Mouse (Mus musculus) limb, embryonic 10.5 days (tissue): ENCODE data around the gene Fzr1. TPM values are rescaled to one million over a fixed set of nuclear protein-coding genes. Genes with fewer than 3 reads are reported as not detected.

Source experiments
- DNase-seq: peaks from one replicate; pipeline ENCODE4 v3.0.0-alpha.2; 2017; ENCODE audit warnings: low spot score
- H3K27ac ChIP-seq: fragments of 300-500 bp; sonication (generic); 2 replicates; pipeline ENCODE4 v1.5.1; 2016; ENCODE audit warnings: mild to moderate bottlenecking
- H3K27me3 ChIP-seq: fragments of 300-500 bp; sonication (generic); 2 replicates; pipeline ENCODE4 v1.6.1; 2016; ENCODE audit warnings: low read depth, mild to moderate bottlenecking; ENCODE audit not compliant: poor library complexity, severe bottlenecking
- H3K36me3 ChIP-seq: fragments of 300-500 bp; sonication (generic); 2 replicates; pipeline ENCODE4 v1.6.1; 2016; ENCODE audit warnings: mild to moderate bottlenecking, moderate library complexity
- H3K4me1 ChIP-seq: fragments of 300-500 bp; sonication (generic); 2 replicates; pipeline ENCODE4 v1.6.1; 2016
- H3K4me3 ChIP-seq: fragments of 300-500 bp; sonication (generic); 2 replicates; pipeline ENCODE4 v1.5.1; 2016; ENCODE audit warnings: mild to moderate bottlenecking, moderate library complexity
- H3K9me3 ChIP-seq: fragments of 300-500 bp; sonication (generic); replicated peaks from 2 replicates; pipeline ENCODE4 v1.6.1; 2016; ENCODE audit warnings: mild to moderate bottlenecking
- WGBS: fragments of 180-500 bp; shearing (Covaris S2); methylation state at CpG from one replicate; pipeline ENCODE4 v1.1.7; 2016; 5-methylcytosine and 5-hydroxymethylcytosine counted together
- polyA plus RNA-seq: library from polyadenylated mRNA; unstranded; fragments of >200 nt; fragmentation: Nextera tagmentation; extraction: Ambion mirVana; gene quantifications from 2 replicates; pipeline ENCODE4 v1.2.1, GENCODE M21; 2016

Fzr1 gene
- polyA plus RNA-seq = 134 and 148 TPM in 2 replicates

GRCm38 (mm10) chr10:81377793-81378552 is at the start of gene Fzr1:
Fzr1 (minus strand) TSS chr10:81378516.
- H3K4me1 ChIP-seq = peaks cover 24% of the 10 kb centered on the region
- H3K36me3 ChIP-seq = peaks cover 39% of the 10 kb centered on the region
- H3K4me3 ChIP-seq = peak within 1 kb of the TSS; percentile 83
- no peaks in the 10 kb centered on the region for H3K27me3 ChIP-seq
- H3K9me3 ChIP-seq = no peaks in the 10 kb centered on the region
- 2% methylated on average over 58 of the region's 59 CpGs for WGBS
- DNase-seq = no peak
- peak within 1 kb of the TSS; percentile 96 for H3K27ac ChIP-seq

GRCm38 (mm10) chr10:81427804-81428506 is 49.6 kb upstream of the Fzr1 start:
- Histone ChIP-seq H3K27me3 (peaks cover 84% of the 10 kb centered on the region), H3K27ac (no peak overlapping the region), H3K4me3 (no peak overlapping the region), H3K36me3 (no peaks in the 10 kb centered on the region), H3K9me3 (no peaks in the 10 kb centered on the region), H3K4me1 (peaks cover 60% of the 10 kb centered on the region)
- peak; percentile 32 for DNase-seq
- 74% methylated on average over 8 of the region's 8 CpGs for WGBS

- Histone ChIP-seq H3K36me3 (no peaks in the 10 kb centered on the region), H3K4me1 (peaks cover 59% of the 10 kb centered on the region), H3K27ac (peak overlapping the region; percentile 66; the same call in 1 of the 2 replicates), H3K4me3 (peak overlapping the region; percentile 49), H3K27me3 (peaks cover 84% of the 10 kb centered on the region), H3K9me3 (no peaks in the 10 kb centered on the region)
- DNase-seq = peak; percentile 33
- WGBS = 27% methylated on average over 3 of the region's 3 CpGs
Measured at GRCm38 (mm10) chr10:81427327-81427726, 49.0 kb upstream of the Fzr1 start.

DNA sequence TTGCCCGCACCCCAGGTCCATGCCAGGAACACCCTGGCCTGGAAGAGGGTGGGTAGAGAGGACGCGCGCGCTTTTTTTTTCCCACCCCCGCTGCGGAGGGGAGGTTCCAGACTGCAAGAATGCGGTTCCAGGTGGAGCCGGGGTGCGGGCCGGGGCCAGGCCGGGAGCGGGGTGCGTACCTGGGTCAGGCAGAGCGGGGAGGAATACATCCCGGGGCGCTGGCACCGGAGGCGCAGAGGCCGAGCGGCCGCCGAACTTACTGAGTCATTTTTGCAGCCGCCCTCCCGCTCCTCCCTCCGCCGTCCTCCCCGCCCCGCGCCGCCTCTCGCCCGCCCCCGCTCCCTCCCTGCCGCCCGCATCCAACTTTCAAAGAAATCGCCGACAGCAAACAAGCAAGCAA is 48.6 kb upstream of the Fzr1 start:
- peak; percentile 55 for DNase-seq
- H3K4me1 ChIP-seq = peaks cover 59% of the 10 kb centered on the region
- WGBS = 3% methylated on average over 38 of the region's 38 CpGs
- peak overlapping the region; percentile 49 for H3K4me3 ChIP-seq
- no peaks in the 10 kb centered on the region for H3K9me3 ChIP-seq
- peak overlapping the region; percentile 66 for H3K27ac ChIP-seq
- H3K27me3 ChIP-seq = peaks cover 84% of the 10 kb centered on the region
- H3K36me3 ChIP-seq = no peaks in the 10 kb centered on the region

GRCm38 (mm10) chr10:81426081-81426671 is 47.9 kb upstream of the Fzr1 start:
- Histone ChIP-seq H3K4me3 (peak overlapping the region; percentile 49), H3K27ac (peak overlapping the region; percentile 66), H3K27me3 (peaks cover 83% of the 10 kb centered on the region), H3K9me3 (no peaks in the 10 kb centered on the region), H3K4me1 (peaks cover 52% of the 10 kb centered on the region), H3K36me3 (no peaks in the 10 kb centered on the region)
- WGBS = 1% methylated on average over 22 of the region's 33 CpGs
- peak; percentile 38 for DNase-seq

- peak; percentile 38 for DNase-seq
- WGBS = 26% methylated on average over 10 of the region's 10 CpGs
- Histone ChIP-seq H3K36me3 (peaks cover 3% of the 10 kb centered on the region; the same call in 1 of the 2 replicates), H3K9me3 (no peaks in the 10 kb centered on the region), H3K27me3 (peaks cover 87% of the 10 kb centered on the region), H3K4me3 (peak overlapping the region; percentile 19; the same call in 1 of the 2 replicates), H3K27ac (peak overlapping the region; percentile 33; the same call in 1 of the 2 replicates), H3K4me1 (peaks cover 46% of the 10 kb centered on the region)
Measured at GRCm38 (mm10) chr10:81425236-81425850, 47.0 kb upstream of the Fzr1 start.

DNA sequence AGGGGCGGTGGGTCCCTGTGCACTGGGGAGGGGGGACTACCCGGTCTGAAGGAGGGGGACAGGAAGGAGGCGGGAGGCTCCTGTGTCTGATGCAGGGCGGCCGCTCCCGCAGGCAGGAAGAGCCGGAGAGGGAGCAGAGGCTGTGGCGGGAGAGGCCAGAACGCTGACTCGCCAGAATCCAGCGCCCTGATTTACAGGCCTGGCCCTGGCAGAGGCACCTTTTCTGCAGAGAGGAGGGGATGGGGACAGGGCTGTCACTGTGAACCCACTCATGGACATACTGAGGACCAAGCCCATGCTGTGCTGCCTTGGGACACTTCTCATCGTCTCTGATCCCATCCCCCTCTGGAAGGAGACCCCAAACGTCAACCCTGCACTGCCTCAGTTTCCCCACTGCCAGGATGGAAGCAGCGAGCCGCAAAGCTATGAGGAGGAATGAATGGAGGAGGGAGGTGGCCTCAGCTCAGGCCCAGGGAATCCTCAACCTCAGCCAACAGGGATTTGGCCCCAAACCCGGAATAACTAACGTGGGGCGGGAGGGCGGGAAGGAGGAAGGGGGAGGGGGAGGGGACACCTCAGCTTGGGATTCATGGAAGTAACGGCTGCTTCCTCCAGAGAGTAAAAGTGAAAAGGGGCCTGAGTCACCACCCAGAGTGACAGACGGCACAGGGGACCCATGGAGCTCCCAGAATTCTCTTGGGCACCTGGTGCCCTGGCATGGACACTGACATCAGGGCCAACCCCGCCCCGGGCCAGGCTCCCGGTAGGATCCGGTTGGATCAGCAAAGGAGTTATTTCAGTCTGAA is 46.1 kb upstream of the Fzr1 start:
- H3K9me3 ChIP-seq = no peaks in the 10 kb centered on the region
- peak; percentile 47 for DNase-seq
- peak overlapping the region; percentile 19; the same call in 1 of the 2 replicates for H3K4me3 ChIP-seq
- peaks cover 92% of the 10 kb centered on the region for H3K27me3 ChIP-seq
- H3K4me1 ChIP-seq = peaks cover 47% of the 10 kb centered on the region
- WGBS = 5% methylated on average over 25 of the region's 25 CpGs
- peaks cover 8% of the 10 kb centered on the region; the same call in 1 of the 2 replicates for H3K36me3 ChIP-seq
- H3K27ac ChIP-seq = peak overlapping the region; percentile 33

DNA sequence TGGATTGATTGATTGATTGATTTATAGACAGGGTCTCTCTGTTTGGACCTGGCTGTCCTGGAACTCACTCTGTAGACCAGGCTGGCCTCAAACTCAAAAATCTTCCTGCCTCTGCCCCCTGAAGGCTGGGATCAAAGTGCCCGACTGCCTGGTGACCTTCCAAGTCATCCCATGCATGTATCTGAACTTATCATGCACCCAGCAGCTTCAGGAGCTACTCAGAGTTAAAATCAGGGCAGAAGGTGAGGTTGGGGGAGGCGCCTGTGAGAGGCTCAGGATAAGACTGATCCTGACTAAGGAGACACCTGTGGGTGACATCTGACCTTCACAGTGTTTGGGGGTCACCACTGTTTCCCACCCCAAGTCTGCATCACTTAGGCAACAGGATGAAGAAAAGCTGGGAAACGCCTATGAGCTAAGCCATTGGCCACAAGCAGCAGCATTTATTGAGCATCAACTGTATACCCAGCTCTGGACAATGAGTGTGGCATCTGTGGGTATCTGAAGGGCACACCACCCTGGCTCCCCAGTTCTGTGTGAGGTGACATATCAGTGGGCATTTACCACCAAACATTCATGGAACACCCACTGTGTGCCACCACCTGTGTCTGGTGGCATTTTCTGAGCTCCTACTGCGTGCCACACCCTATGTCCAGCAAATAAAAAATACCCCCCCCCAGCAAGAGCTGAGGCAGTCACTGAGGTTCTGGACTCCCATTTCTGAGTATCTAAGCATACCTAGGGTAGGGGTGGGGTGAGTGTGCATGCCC is 45.3 kb upstream of the Fzr1 start:
- Histone ChIP-seq H3K4me1 (peaks cover 50% of the 10 kb centered on the region), H3K9me3 (no peaks in the 10 kb centered on the region), H3K27ac (peak overlapping the region; percentile 33), H3K27me3 (peaks cover 84% of the 10 kb centered on the region), H3K36me3 (peaks cover 8% of the 10 kb centered on the region; the same call in 1 of the 2 replicates), H3K4me3 (0 out of 2 replicates have a peak overlapping the region, but pooled peaks have one; percentile 19)
- 59% methylated on average over 4 of the region's 4 CpGs for WGBS
- peak; percentile 29 for DNase-seq

DNA sequence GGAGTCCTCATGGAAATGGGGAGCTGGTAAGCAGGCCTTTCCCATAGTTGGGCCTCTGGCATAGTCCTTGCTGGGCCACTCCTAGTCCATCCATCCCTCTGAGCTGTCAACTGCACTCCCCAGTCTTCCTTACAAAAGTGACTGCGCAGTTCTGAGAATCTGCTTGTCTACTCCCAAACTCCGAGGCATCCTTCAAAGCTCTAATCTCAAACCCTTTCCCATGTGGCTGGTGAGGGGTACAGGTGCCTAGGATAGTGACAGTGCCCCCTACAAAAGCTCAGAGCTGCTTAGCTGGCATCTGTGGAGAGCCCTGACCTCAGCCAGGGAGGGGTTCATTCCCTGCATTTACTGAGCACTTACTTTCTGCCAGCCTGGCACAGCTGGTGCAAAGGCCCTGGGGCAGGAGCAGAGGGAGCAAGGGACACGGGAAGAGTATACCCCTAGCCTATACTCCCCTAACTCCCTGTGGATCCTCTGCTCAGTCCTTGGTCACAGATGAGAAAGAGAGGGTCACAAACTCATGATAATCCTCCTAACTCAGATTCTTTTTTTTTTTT is 44.4 kb upstream of the Fzr1 start:
- H3K9me3 ChIP-seq = no peaks in the 10 kb centered on the region
- no peak overlapping the region for H3K4me3 ChIP-seq
- H3K4me1 ChIP-seq = peaks cover 59% of the 10 kb centered on the region
- peaks cover 8% of the 10 kb centered on the region; the same call in 1 of the 2 replicates for H3K36me3 ChIP-seq
- peaks cover 75% of the 10 kb centered on the region for H3K27me3 ChIP-seq
- 81% methylated on average over 3 of the region's 3 CpGs for WGBS
- H3K27ac ChIP-seq = no peak overlapping the region
- no peak for DNase-seq

DNA sequence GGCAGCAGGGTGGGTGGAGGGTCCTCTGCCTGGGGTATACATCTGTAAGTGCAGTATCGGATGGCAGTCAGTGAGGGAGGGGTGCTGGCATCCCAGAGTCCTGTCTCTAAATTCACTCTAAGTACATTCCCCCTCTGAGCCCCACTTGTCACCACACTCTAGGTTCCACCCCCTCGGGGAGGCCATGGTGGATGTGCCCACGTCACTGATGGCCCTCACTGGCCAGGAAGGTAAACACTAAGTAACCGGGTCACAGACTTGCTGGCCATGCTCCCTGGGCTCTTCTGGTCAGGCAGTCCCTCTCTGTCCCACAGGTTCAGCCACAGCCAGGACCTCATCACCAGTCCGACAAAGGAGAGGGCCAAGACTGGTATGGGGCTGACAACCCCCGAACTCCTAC is 43.9 kb upstream of the Fzr1 start:
- Histone ChIP-seq H3K4me1 (peaks cover 62% of the 10 kb centered on the region), H3K9me3 (no peaks in the 10 kb centered on the region), H3K27me3 (peaks cover 69% of the 10 kb centered on the region), H3K36me3 (peaks cover 8% of the 10 kb centered on the region; the same call in 1 of the 2 replicates), H3K27ac (no peak overlapping the region), H3K4me3 (no peak overlapping the region)
- WGBS = 79% methylated on average over 6 of the region's 6 CpGs
- DNase-seq = no peak

DNA sequence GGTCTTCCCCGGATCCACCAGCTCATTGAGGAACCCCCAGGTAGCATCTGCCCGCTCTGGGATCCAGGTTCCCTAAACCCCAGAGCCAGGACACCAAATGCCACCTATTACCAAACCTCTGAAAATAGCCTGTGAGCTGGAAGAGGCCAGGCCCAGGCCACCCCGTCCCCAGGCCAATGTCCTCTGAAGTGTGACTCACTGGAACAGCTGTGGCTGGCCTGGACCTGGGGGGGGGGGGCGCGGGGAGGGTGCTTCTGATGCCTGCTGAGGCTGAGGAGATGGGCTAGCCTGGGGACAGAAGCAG is 43.4 kb upstream of the Fzr1 start:
- peaks cover 62% of the 10 kb centered on the region for H3K4me1 ChIP-seq
- H3K27me3 ChIP-seq = peaks cover 65% of the 10 kb centered on the region
- DNase-seq = no peak
- peaks cover 8% of the 10 kb centered on the region; the same call in 1 of the 2 replicates for H3K36me3 ChIP-seq
- 59% methylated on average over 5 of the region's 5 CpGs for WGBS
- no peak overlapping the region for H3K4me3 ChIP-seq
- H3K9me3 ChIP-seq = no peaks in the 10 kb centered on the region
- H3K27ac ChIP-seq = no peak overlapping the region
